Mouse (Mus musculus) myocyte (in vitro differentiated cells): ENCODE measurements at regions not wholly inside any gene's neighbourhood (a gene's known extent, or its start where the extent isn't known, plus 50 kb on each side); places are given as distances from the start of the nearest gene placed in this dataset.

Experiments used
- E2F4 ChIP-seq: IDR thresholded peaks from one replicate; pipeline ENCODE4 v1.6.1; 2011; ENCODE audit warnings: mild to moderate bottlenecking, control low read depth, moderate library complexity; ENCODE audit not compliant: insufficient read depth
- POLR2A ChIP-seq: IDR thresholded peaks from one replicate; pipeline ENCODE4 v1.6.1; 2011; ENCODE audit warnings: low read depth, mild to moderate bottlenecking, control low read depth, moderate library complexity; ENCODE audit not compliant: insufficient read length

DNA sequence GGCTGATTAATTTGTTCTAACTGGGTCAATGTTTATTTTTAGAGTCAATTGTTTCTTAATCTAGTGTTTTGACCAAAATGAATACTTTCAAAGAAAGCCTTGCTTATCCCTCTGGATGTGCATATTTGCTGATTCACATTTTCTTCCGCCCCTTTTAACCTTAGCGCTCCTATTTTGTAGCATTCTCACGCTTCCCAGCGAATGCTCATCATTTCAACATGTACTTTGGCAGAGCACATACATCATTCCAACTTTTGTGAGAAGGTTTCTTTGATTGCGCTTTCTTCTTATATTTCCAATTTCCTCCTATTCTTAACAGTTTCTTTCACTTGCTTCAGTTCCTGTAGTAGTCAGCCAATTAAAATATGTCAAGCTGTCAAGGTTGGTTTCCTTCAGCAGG is 998.7 kb downstream of the Tecrl start:
- TF ChIP-seq E2F4 (no peak), POLR2A (no peak)
